Mouse (Mus musculus) MEL (cell line): ENCODE data around the gene Igfbp6. TPM values are rescaled to one million over a fixed set of nuclear protein-coding genes. Genes with fewer than 3 reads are reported as not detected.

ENCODE experiments used
- DNase-seq: peaks from one replicate; pipeline ENCODE4 v3.0.0; 2011; ENCODE audit warnings: low read depth, low spot score
- H3K27ac ChIP-seq: 2 replicates; pipeline ENCODE4 v1.5.1; 2012; ENCODE audit warnings: low read depth, mild to moderate bottlenecking, control low read depth, low read length, moderate library complexity; ENCODE audit not compliant: control insufficient read depth
- H3K27me3 ChIP-seq, 2 experiments: fragments of 150-350 bp in 1 of 2; sonication (generic) in 1 of 2; 2 replicates each; pipeline ENCODE4 v1.6.1; 2012; ENCODE audit warnings: low read length in 2 of 2, mild to moderate bottlenecking in 2 of 2, improper control_type of control experiment in 1 of 2, moderate library complexity in 1 of 2; ENCODE audit not compliant: insufficient read depth in 2 of 2, control insufficient read depth in 1 of 2
- H3K36me3 ChIP-seq, 2 experiments: 2 replicates each; pipeline ENCODE4 v1.6.1; 2012 to 2014; ENCODE audit warnings: low read length in 2 of 2, improper control_type of control experiment in 1 of 2, inconsistent platforms in 1 of 2, mild to moderate bottlenecking in 1 of 2; ENCODE audit not compliant: insufficient read depth in 2 of 2, control insufficient read depth in 1 of 2
- H3K4me1 ChIP-seq, 2 experiments: fragments of 150-350 bp in 1 of 2; sonication (generic) in 1 of 2; 2 replicates each; pipeline ENCODE4 v1.6.1; 2012; ENCODE audit warnings: low read length in 2 of 2, improper control_type of control experiment in 1 of 2, mild to moderate bottlenecking in 1 of 2; ENCODE audit not compliant: insufficient read depth in 2 of 2, control insufficient read depth in 1 of 2
- H3K4me3 ChIP-seq, 2 experiments: fragments of 150-350 bp in 1 of 2; sonication (generic) in 1 of 2; 2 replicates each; pipeline ENCODE4 v1.5.1; 2012; ENCODE audit warnings: low read depth in 2 of 2, low read length in 2 of 2, mild to moderate bottlenecking in 2 of 2, moderate library complexity in 2 of 2, control low read depth in 1 of 2, improper control_type of control experiment in 1 of 2; ENCODE audit not compliant: control insufficient read depth in 1 of 2, insufficient read depth in 1 of 2
- H3K79me2 ChIP-seq: 2 replicates; pipeline ENCODE4 v1.6.1; 2012; ENCODE audit warnings: mild to moderate bottlenecking, low read length, moderate library complexity; ENCODE audit not compliant: control insufficient read depth, poor library complexity, insufficient read depth
- H3K9ac ChIP-seq: 2 replicates; pipeline ENCODE4 v1.6.1; 2012; ENCODE audit warnings: low read depth, mild to moderate bottlenecking, control low read depth, low read length, moderate library complexity; ENCODE audit not compliant: control insufficient read depth, poor library complexity, severe bottlenecking
- H3K9me3 ChIP-seq: fragments of 150-350 bp; sonication (generic); replicated peaks from 2 replicates; pipeline ENCODE4 v1.6.1; 2012; ENCODE audit warnings: mild to moderate bottlenecking, low read length, improper control_type of control experiment, moderate library complexity; ENCODE audit not compliant: insufficient read depth
- BHLHE40 ChIP-seq: IDR thresholded peaks from 2 replicates; pipeline ENCODE4 v1.6.1; 2012; ENCODE audit warnings: low read depth, mild to moderate bottlenecking, inconsistent platforms, low read length, improper control_type of control experiment, borderline replicate concordance
- CHD1 ChIP-seq: IDR thresholded peaks from 2 replicates; pipeline ENCODE4 v1.6.1; 2012; ENCODE audit warnings: low read depth, mild to moderate bottlenecking, inconsistent platforms, low read length, improper control_type of control experiment
- E2F4 ChIP-seq: IDR thresholded peaks from 2 replicates; pipeline ENCODE4 v1.6.1; 2011; ENCODE audit warnings: low read depth, low read length, improper control_type of control experiment, borderline replicate concordance
- EP300 ChIP-seq, 2 experiments: IDR thresholded peaks; 2 replicates each; pipeline ENCODE4 v1.6.1; 2011; ENCODE audit warnings: improper control_type of control experiment in 2 of 2, low read length in 2 of 2, low read depth in 1 of 2, mild to moderate bottlenecking in 1 of 2
- ETS1 ChIP-seq: IDR thresholded peaks from 2 replicates; pipeline ENCODE4 v1.6.1; 2012; ENCODE audit warnings: low read depth, mild to moderate bottlenecking, inconsistent platforms, low read length, improper control_type of control experiment, moderate library complexity
- GABPA ChIP-seq: IDR thresholded peaks from 2 replicates; pipeline ENCODE4 v1.6.1; 2012; ENCODE audit warnings: low read depth, mild to moderate bottlenecking, inconsistent platforms, low read length, improper control_type of control experiment, moderate library complexity
- GATA1 ChIP-seq: IDR thresholded peaks from 2 replicates; pipeline ENCODE4 v1.6.1; 2011; ENCODE audit warnings: low read depth, low read length, improper control_type of control experiment
- KAT2A ChIP-seq: conservative IDR thresholded peaks from 2 replicates; pipeline ENCODE4 v1.6.1; 2012; ENCODE audit warnings: low read depth, low read length, improper control_type of control experiment, inconsistent platforms
- MAX ChIP-seq: IDR thresholded peaks from 2 replicates; pipeline ENCODE4 v1.6.1; 2011; ENCODE audit warnings: low read length, improper control_type of control experiment
- MAZ ChIP-seq: IDR thresholded peaks from 2 replicates; pipeline ENCODE4 v1.6.1; 2012; ENCODE audit warnings: low read depth, mild to moderate bottlenecking, inconsistent platforms, low read length, improper control_type of control experiment
- MEF2A ChIP-seq: IDR thresholded peaks from 2 replicates; pipeline ENCODE4 v1.6.1; 2014; ENCODE audit warnings: low read depth, mild to moderate bottlenecking, inconsistent platforms, low read length, improper control_type of control experiment; ENCODE audit not compliant: poor library complexity, insufficient replicate concordance, severe bottlenecking; ENCODE audit errors: extremely low read depth
- MXI1 ChIP-seq: IDR thresholded peaks from 2 replicates; pipeline ENCODE4 v1.6.1; 2011; ENCODE audit warnings: mild to moderate bottlenecking, low read depth, low read length, improper control_type of control experiment
- MYB ChIP-seq: IDR thresholded peaks from 2 replicates; pipeline ENCODE4 v1.6.1; 2011; ENCODE audit warnings: mild to moderate bottlenecking, low read depth, low read length, improper control_type of control experiment
- NRF1 ChIP-seq: IDR thresholded peaks from 2 replicates; pipeline ENCODE4 v1.6.1; 2014; ENCODE audit warnings: low read depth, mild to moderate bottlenecking, inconsistent platforms, low read length, improper control_type of control experiment, moderate library complexity; ENCODE audit not compliant: poor library complexity, insufficient read depth, severe bottlenecking
- POLR2A ChIP-seq, 2 experiments: IDR thresholded peaks; 2 replicates each; pipeline ENCODE4 v1.6.1; 2011 to 2012; ENCODE audit warnings: low read length in 2 of 2, mild to moderate bottlenecking in 2 of 2, control low read depth in 1 of 2, improper control_type of control experiment in 1 of 2, low read depth in 1 of 2, moderate library complexity in 1 of 2; ENCODE audit not compliant: control insufficient read depth in 1 of 2, insufficient read depth in 1 of 2, poor library complexity in 1 of 2
- POLR2AphosphoS2 ChIP-seq: IDR thresholded peaks from 2 replicates; pipeline ENCODE4 v1.6.1; 2011; ENCODE audit warnings: low read length, improper control_type of control experiment
- POLR2AphosphoS5 ChIP-seq: IDR thresholded peaks from 2 replicates; pipeline ENCODE4 v1.6.1; 2012; ENCODE audit warnings: low read depth, borderline replicate concordance, mild to moderate bottlenecking, inconsistent platforms, low read length, moderate library complexity, mixed read lengths
- RCOR1 ChIP-seq: IDR thresholded peaks from 2 replicates; pipeline ENCODE4 v1.6.1; 2012; ENCODE audit warnings: low read depth, mild to moderate bottlenecking, inconsistent platforms, low read length, improper control_type of control experiment
- TCF12 ChIP-seq: IDR thresholded peaks from 2 replicates; pipeline ENCODE4 v1.6.1; 2014; ENCODE audit warnings: low read depth, mild to moderate bottlenecking, inconsistent platforms, low read length, improper control_type of control experiment, moderate library complexity
- UBTF ChIP-seq: IDR thresholded peaks from 2 replicates; pipeline ENCODE4 v1.6.1; 2012; ENCODE audit warnings: low read depth, mild to moderate bottlenecking, inconsistent platforms, low read length, improper control_type of control experiment, moderate library complexity, borderline replicate concordance; ENCODE audit not compliant: insufficient read depth
- USF1 ChIP-seq: IDR thresholded peaks from 2 replicates; pipeline ENCODE4 v1.6.1; 2014; ENCODE audit warnings: low read depth, mild to moderate bottlenecking, inconsistent platforms, low read length, improper control_type of control experiment, moderate library complexity
- ZMIZ1 ChIP-seq: IDR thresholded peaks from 2 replicates; pipeline ENCODE4 v1.6.1; 2012; ENCODE audit warnings: low read depth, mild to moderate bottlenecking, inconsistent platforms, low read length, improper control_type of control experiment, moderate library complexity
- polyA plus RNA-seq, 2 experiments: library from polyadenylated mRNA; stranded (reverse) in 1 of 2; unstranded in 1 of 2; fragments of >175 nt in 1 of 2; fragments of >200 nt in 1 of 2; gene quantifications; 2 replicates each; pipeline versions ENCODE4 v1.2.1 to v1.2.4; 2012; ENCODE audit warnings: low replicate concordance in 2 of 2, low read depth in 1 of 2; ENCODE audit not compliant: insufficient read length in 2 of 2, insufficient read depth in 1 of 2, missing spikeins in 1 of 2
- total RNA-seq: library from RNA; depleted of rRNA; stranded (reverse); fragments of 300-350 nt; gene quantifications from 2 replicates; pipeline ENCODE4 v1.2.3, GENCODE M21; 2012

The Igfbp6 gene
- total and polyA plus RNA-seq, 3 experiments: 0.65 to 1.8 TPM; not detected in 1

DNA sequence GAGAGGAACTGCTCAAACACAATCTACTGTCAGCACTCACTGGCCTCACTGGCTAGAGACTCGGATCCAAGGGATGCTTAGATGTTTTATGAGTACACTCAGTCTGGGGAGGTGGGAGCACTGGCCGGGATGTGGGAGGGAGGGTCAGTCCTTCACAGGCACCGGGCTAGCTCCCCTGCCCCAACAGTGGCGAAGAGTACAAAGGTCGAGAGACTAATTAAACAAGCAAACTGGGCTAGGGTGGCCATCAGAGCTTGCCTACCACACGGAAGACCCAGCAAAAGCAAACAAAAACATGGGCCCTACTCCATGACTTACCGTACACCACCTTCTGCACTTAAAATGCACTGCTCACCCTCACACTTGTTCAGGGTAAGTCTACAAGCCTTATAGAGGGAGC, 47.5 kb downstream of the Igfbp6 start:
- peaks cover 11 to 20% of the 10 kb centered on the region in 2 experiments for H3K4me1 ChIP-seq
- H3K27ac ChIP-seq: no peak overlapping the region
- no peaks in the 10 kb centered on the region for H3K9me3 ChIP-seq
- TF ChIP-seq POLR2A (IDR thresholded peaks at IDR 0.05; ENCODE audit: control insufficient read depth in 1 of 2, insufficient read depth in 1 of 2, low read depth in 1 of 2, low read length in 2 of 2, poor library complexity in 1 of 2) (no peak), ETS1 (no peak), E2F4 (no peak), MYB (no peak), MAX (no peak), CHD1 (no peak), MEF2A (no peak), POLR2AphosphoS5 (no peak), POLR2AphosphoS2 (no peak), ZMIZ1 (no peak), GATA1 (no peak), NRF1 (no peak), GABPA (no peak), MAZ (no peak), TCF12 (no peak), KAT2A (no peak), BHLHE40 (no peak), UBTF (no peak)
- H3K27me3 ChIP-seq: no peaks in the 10 kb centered on the region
- peaks cover 0 to 13% of the 10 kb centered on the region in 2 experiments; a peak in 2 of 4 replicates for H3K36me3 ChIP-seq
- H3K79me2 ChIP-seq: no peaks in the 10 kb centered on the region
- no peak for DNase-seq
- H3K9ac ChIP-seq: no peak overlapping the region
- no peak overlapping the region for H3K4me3 ChIP-seq

DNA sequence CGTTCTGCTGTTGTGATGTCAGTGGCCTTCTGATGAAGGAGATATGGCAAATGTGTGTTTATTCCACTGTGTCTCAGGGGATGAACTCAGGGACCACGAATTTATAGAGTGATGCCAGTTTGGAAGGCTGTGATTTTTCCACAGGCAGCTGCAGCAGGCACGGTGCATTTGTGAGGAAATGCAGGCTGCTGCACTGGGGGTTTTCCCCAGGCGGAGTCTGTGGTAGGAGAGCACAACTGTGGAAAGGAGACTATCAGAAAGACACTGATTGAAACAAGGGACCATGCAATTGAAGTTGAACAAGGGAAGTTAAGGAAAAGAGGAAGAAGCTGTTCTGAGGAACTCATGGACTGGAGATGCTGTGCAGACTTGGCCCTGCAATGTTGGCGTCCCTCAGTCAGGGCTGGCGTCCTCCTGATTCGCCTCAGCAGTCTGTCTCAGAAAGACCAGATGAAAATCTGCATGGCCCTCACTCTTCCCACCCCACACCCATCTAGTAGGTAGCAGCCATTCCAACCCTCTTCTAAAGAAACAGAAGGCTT, 48.2 kb downstream of the Igfbp6 start:
- H3K4me1 ChIP-seq: peaks cover 11 to 20% of the 10 kb centered on the region in 2 experiments
- no peak overlapping the region for H3K9ac ChIP-seq
- DNase-seq: peak; percentile 51
- no peaks in the 10 kb centered on the region for H3K79me2 ChIP-seq
- no peak overlapping the region for H3K27ac ChIP-seq
- peaks cover 0 to 13% of the 10 kb centered on the region in 2 experiments; a peak in 2 of 4 replicates for H3K36me3 ChIP-seq
- TF ChIP-seq GABPA (no peak), E2F4 (no peak), USF1 (no peak), MXI1 (no peak), EP300 (IDR thresholded peaks at IDR 0.05; ENCODE audit: low read depth in 1 of 2, low read length in 2 of 2) (no peak), RCOR1 (peak; percentile 37; the same call in 1 of the 2 replicates)
- no peaks in the 10 kb centered on the region for H3K27me3 ChIP-seq
- no peaks in the 10 kb centered on the region for H3K9me3 ChIP-seq
- H3K4me3 ChIP-seq: no peak overlapping the region
